Mouse (Mus musculus): ENCODE data around the gene Mtch2. TPM values are rescaled to one million over a fixed set of nuclear protein-coding genes. Genes with fewer than 3 reads are reported as not detected.
A peak's percentile ranks its signal among the peaks of the same experiment; 100 is the strongest.
"Not testable (repeated sequence)": the region's sequence is repeated elsewhere in the genome, so short reads cannot be mapped to it uniquely, and the experiment has no call there.

The Mtch2 gene
- 100 to 1,000 TPM; 177 to 190 TPM for total RNA-seq (2021)
- long read RNA-seq, experiment 1, transcript Mtch2-205 (13 exons, 2,596 nt) = major isoform, 166 of 197 reads
- long read RNA-seq, experiment 1, partial matches to known transcripts = 10 of 197 reads
- long read RNA-seq, experiment 1, other reads (novel, unspliced or antisense) = 19 of 197 reads
- long read RNA-seq, experiment 2, transcript Mtch2-205 (13 exons, 2,596 nt) = major isoform, 224 of 267 reads
- long read RNA-seq, experiment 2, partial matches to known transcripts = 10 of 267 reads
- long read RNA-seq, experiment 2, other reads (novel, unspliced or antisense) = 29 of 267 reads

- DNase-seq (ENCODE audit: low spot score in 2 of 2) = peak; percentile 94 to 97
These were observed at the start of gene Mtch2 for GRCm38 (mm10) chr2:90846955-90847680. Mtch2 (plus strand) TSS chr2:90847155.

- DNase-seq (ENCODE audit: low spot score in 2 of 2) = no peak
These were observed 38.5 kb upstream of the Mtch2 start for GRCm38 (mm10) chr2:90808241-90809126.

GRCm38 (mm10) chr2:90810751-90811150 is 36.2 kb upstream of the Mtch2 start:
- no peak for DNase-seq (ENCODE audit: low spot score in 2 of 2)

GRCm38 (mm10) chr2:90815266-90815665 is 31.7 kb upstream of the Mtch2 start:
- DNase-seq (ENCODE audit: low spot score in 2 of 2) = no peak

GRCm38 (mm10) chr2:90816144-90816543 is 30.8 kb upstream of the Mtch2 start:
- no peak for DNase-seq (ENCODE audit: low spot score in 2 of 2)

- DNase-seq (ENCODE audit: low spot score in 2 of 2) = no peak
These were observed 28.2 kb upstream of the Mtch2 start for GRCm38 (mm10) chr2:90818710-90819109.

GRCm38 (mm10) chr2:90820894-90821293 is 26.1 kb upstream of the Mtch2 start:
- no peak for DNase-seq (ENCODE audit: low spot score in 2 of 2)

GRCm38 (mm10) chr2:90822978-90823377 is 24.0 kb upstream of the Mtch2 start:
- DNase-seq (ENCODE audit: low spot score in 2 of 2) = no peak

GRCm38 (mm10) chr2:90823781-90824180 is 23.2 kb upstream of the Mtch2 start:
- no peak for DNase-seq (ENCODE audit: low spot score in 2 of 2)

- not testable (repeated sequence) for DNase-seq (ENCODE audit: low spot score in 2 of 2)
These were observed 22.4 kb upstream of the Mtch2 start for GRCm38 (mm10) chr2:90824528-90824927.

GRCm38 (mm10) chr2:90825515-90826172 is 21.3 kb upstream of the Mtch2 start:
- DNase-seq (ENCODE audit: low spot score in 2 of 2) = no peak

GRCm38 (mm10) chr2:90828739-90829138 is 18.2 kb upstream of the Mtch2 start:
- no peak for DNase-seq (ENCODE audit: low spot score in 2 of 2)

- no peak for DNase-seq (ENCODE audit: low spot score in 2 of 2)
These were observed 13.5 kb upstream of the Mtch2 start for GRCm38 (mm10) chr2:90833502-90833901.

GRCm38 (mm10) chr2:90838621-90839020 is 8.3 kb upstream of the Mtch2 start:
- no peak for DNase-seq (ENCODE audit: low spot score in 2 of 2)

- DNase-seq (ENCODE audit: low spot score in 2 of 2) = no peak
These were observed 3.3 kb upstream of the Mtch2 start for GRCm38 (mm10) chr2:90843666-90844065.

GRCm38 (mm10) chr2:90844262-90844661 is 2.7 kb upstream of the Mtch2 start:
- DNase-seq (ENCODE audit: low spot score in 2 of 2) = no peak

- no peak for DNase-seq (ENCODE audit: low spot score in 2 of 2)
These were observed 1.7 kb upstream of the Mtch2 start for GRCm38 (mm10) chr2:90845234-90845633.

GRCm38 (mm10) chr2:90846171-90846570 is 784 bp upstream of the Mtch2 start:
- no peak for DNase-seq (ENCODE audit: low spot score in 2 of 2)

GRCm38 (mm10) chr2:90846597-90846954 is 379 bp upstream of the Mtch2 start:
- DNase-seq (ENCODE audit: low spot score in 2 of 2) = no peak

GRCm38 (mm10) chr2:90847681-90848050 is 711 bp downstream of the Mtch2 start:
- no peak for DNase-seq (ENCODE audit: low spot score in 2 of 2)

GRCm38 (mm10) chr2:90848331-90848730 is 1.4 kb downstream of the Mtch2 start:
- no peak for DNase-seq (ENCODE audit: low spot score in 2 of 2)

All from adrenal gland, postnatal 4 days (tissue).